Mouse (Mus musculus) stomach, postnatal 0 days (tissue): ENCODE measurements around the gene Mgat1. TPM values are rescaled to one million over a fixed set of nuclear protein-coding genes. Genes with fewer than 3 reads are reported as not detected.
"Not testable (repeated sequence)": the region's sequence is repeated elsewhere in the genome, so short reads cannot be mapped to it uniquely, and the experiment has no call there.

ENCODE experiments used
- ATAC-seq: fragments of 200-750 bp; cut with Nextera tagmentation; 2 replicates; pipeline ENCODE4 v1.8.0; 2017; ENCODE audit not compliant: low FRiP score, low TSS enrichment
- DNase-seq: peaks from one replicate; pipeline ENCODE4 v3.0.0-alpha.2; 2016; ENCODE audit warnings: low spot score
- H3K27ac ChIP-seq: fragments of 300-500 bp; sonication (generic); replicated peaks from 2 replicates; pipeline ENCODE4 v1.5.1; 2014; ENCODE audit warnings: mild to moderate bottlenecking, control low read depth
- H3K27me3 ChIP-seq: fragments of 300-500 bp; sonication (generic); 2 replicates; pipeline ENCODE4 v1.6.1; 2014; ENCODE audit warnings: low read length; ENCODE audit not compliant: control insufficient read depth, insufficient read depth
- H3K36me3 ChIP-seq: fragments of 300-500 bp; sonication (generic); 2 replicates; pipeline ENCODE4 v1.6.1; 2014; ENCODE audit warnings: low read length, mixed read lengths; ENCODE audit not compliant: control insufficient read depth, insufficient read depth
- H3K4me1 ChIP-seq: fragments of 300-500 bp; sonication (generic); replicated peaks from 2 replicates; pipeline ENCODE4 v1.6.1; 2014; ENCODE audit warnings: antibody characterized with exemption; ENCODE audit not compliant: control insufficient read depth, insufficient read depth
- H3K4me2 ChIP-seq: fragments of 300-500 bp; sonication (generic); replicated peaks from 2 replicates; pipeline ENCODE4 v1.6.1; 2014; ENCODE audit warnings: low read depth, mild to moderate bottlenecking, control low read depth, moderate library complexity
- H3K4me3 ChIP-seq: fragments of 300-500 bp; sonication (generic); 2 replicates; pipeline ENCODE4 v1.5.1; 2014; ENCODE audit warnings: low read depth, low read length, control low read depth
- H3K9ac ChIP-seq: fragments of 300-500 bp; sonication (generic); 2 replicates; pipeline ENCODE4 v1.6.1; 2014; ENCODE audit warnings: mild to moderate bottlenecking, low read length, control low read depth, mixed read lengths
- H3K9me3 ChIP-seq: fragments of 300-500 bp; sonication (generic); 2 replicates; pipeline ENCODE4 v1.6.1; 2016; ENCODE audit warnings: low read length; ENCODE audit not compliant: control insufficient read depth
- CTCF ChIP-seq: IDR thresholded peaks from 2 replicates; pipeline ENCODE4 v1.5.1; 2016; ENCODE audit warnings: antibody characterized with exemption, low read depth, mild to moderate bottlenecking, moderate library complexity
- EP300 ChIP-seq: optimal IDR thresholded peaks from 2 replicates; pipeline ENCODE3; 2016; ENCODE audit warnings: antibody characterized with exemption
- WGBS: fragments of 180-500 bp; shearing (Covaris S2); extraction: QIAGEN DNeasy Blood & Tissue Kit; methylation state at CpG from one replicate; pipeline ENCODE4 v1.1.7; 2014; 5-methylcytosine and 5-hydroxymethylcytosine counted together
- polyA plus RNA-seq: library from polyadenylated mRNA; unstranded; fragments of >200 nt; fragmentation: Nextera tagmentation; extraction: Ambion mirVana; gene quantifications from 2 replicates; pipeline ENCODE4 v1.2.1, GENCODE M21; 2015

Gene Mgat1
- polyA plus RNA-seq, 1 experiment from 2014 or later: 43.4 TPM

GRCm38 (mm10) chr11:49278222-49278621 lies 34.2 kb downstream of the Mgat1 start, which contains the start of gene Olfr1393:
Gene Olfr1393 (plus strand): TSS chr11:49278304.
- no peaks in the 10 kb centered on the region for H3K9me3 ChIP-seq
- H3K27ac ChIP-seq: no peak within 1 kb of the TSS
- H3K36me3 ChIP-seq: no peaks in the 10 kb centered on the region
- TF ChIP-seq EP300 (no peak), CTCF (no peak)
- no peaks in the 10 kb centered on the region for H3K27me3 ChIP-seq
- H3K4me1 ChIP-seq: no peaks in the 10 kb centered on the region
- H3K4me3 ChIP-seq: no peak within 1 kb of the TSS
- H3K9ac ChIP-seq: no peak within 1 kb of the TSS
- no peak for ATAC-seq
- WGBS: 83% methylated on average over 3 of the region's 3 CpGs
- no peak within 1 kb of the TSS for H3K4me2 ChIP-seq
- no peak for DNase-seq

GRCm38 (mm10) chr11:49284982-49285381 lies 41.0 kb downstream of the Mgat1 start, which contains the start of gene Olfr1392:
Gene Olfr1392 (plus strand): TSS chr11:49285282.
- not testable (repeated sequence) for H3K4me1 ChIP-seq, H3K27me3 ChIP-seq, H3K4me2 ChIP-seq, H3K4me3 ChIP-seq, H3K36me3 ChIP-seq, H3K9ac ChIP-seq, H3K27ac ChIP-seq, DNase-seq, ATAC-seq, H3K9me3 ChIP-seq
- WGBS: 31% methylated on average over 1 of the region's 1 CpGs

- no peak for ATAC-seq
- 59% methylated on average over 2 of the region's 2 CpGs for WGBS
- no peaks in the 10 kb centered on the region for H3K36me3 ChIP-seq
- no peak overlapping the region for H3K4me2 ChIP-seq
- TF ChIP-seq EP300: no peak
- TF ChIP-seq CTCF: no peak
- no peak overlapping the region for H3K4me3 ChIP-seq
- H3K9me3 ChIP-seq: no peaks in the 10 kb centered on the region
- no peak overlapping the region for H3K9ac ChIP-seq
- H3K27ac ChIP-seq: no peak overlapping the region
- no peaks in the 10 kb centered on the region for H3K27me3 ChIP-seq
- no peaks in the 10 kb centered on the region for H3K4me1 ChIP-seq
- no peak for DNase-seq
These were observed 43.3 kb downstream of the Mgat1 start for GRCm38 (mm10) chr11:49287251-49287650.

GRCm38 (mm10) chr11:49292777-49293176 lies 48.8 kb downstream of the Mgat1 start:
- Histone ChIP-seq H3K27ac (no peak overlapping the region), H3K36me3 (no peaks in the 10 kb centered on the region), H3K9ac (no peak overlapping the region), H3K4me1 (no peaks in the 10 kb centered on the region), H3K4me3 (no peak overlapping the region), H3K27me3 (no peaks in the 10 kb centered on the region), H3K4me2 (no peak overlapping the region), H3K9me3 (no peaks in the 10 kb centered on the region)
- TF ChIP-seq EP300 (no peak), CTCF (no peak)
- ATAC-seq (no peak), DNase-seq (no peak)
- 53% methylated on average over 3 of the region's 3 CpGs for WGBS

- Histone ChIP-seq H3K4me2 (no peak within 1 kb of the TSS), H3K27ac (no peak within 1 kb of the TSS), H3K9ac (no peak within 1 kb of the TSS), H3K4me3 (no peak within 1 kb of the TSS), H3K9me3 (no peaks in the 10 kb centered on the region), H3K27me3 (no peaks in the 10 kb centered on the region), H3K4me1 (no peaks in the 10 kb centered on the region), H3K36me3 (no peaks in the 10 kb centered on the region)
- DNase-seq (no peak), ATAC-seq (no peak)
- TF ChIP-seq EP300 (no peak), CTCF (no peak)
These were observed 60.5 kb downstream of the Mgat1 start, which contains the start of gene Olfr10 for GRCm38 (mm10) chr11:49304441-49304840. Gene Olfr10 (plus strand): TSS chr11:49304741.

GRCm38 (mm10) chr11:49308547-49308946 lies 64.6 kb downstream of the Mgat1 start:
- H3K9ac ChIP-seq, H3K27ac ChIP-seq, DNase-seq, H3K4me3 ChIP-seq, H3K4me2 ChIP-seq, H3K4me1 ChIP-seq, H3K27me3 ChIP-seq, H3K9me3 ChIP-seq, ATAC-seq, H3K36me3 ChIP-seq: not testable (repeated sequence)
- WGBS: 70% methylated on average over 5 of the region's 5 CpGs

Other genes starting within 250 kb of the Mgat1 start
- 0.40 and 0.46 TPM in 2 replicates for gene 9930111J21Rik2, start 192.9 kb upstream of the Mgat1 start, polyA plus RNA-seq
- 0.69 and 1.2 TPM in 2 replicates for gene Tgtp2, start 180.0 kb upstream of the Mgat1 start, polyA plus RNA-seq
- gene Ifi47, start 167.6 kb upstream of the Mgat1 start, polyA plus RNA-seq: 10.1 and 12.7 TPM in 2 replicates
- gene Olfr1396, start 129.3 kb upstream of the Mgat1 start, polyA plus RNA-seq: 0.11 TPM in 1 of 2 replicates, not detected in the other
- gene Olfr1395, start 101.9 kb upstream of the Mgat1 start, polyA plus RNA-seq: not detected in 2 replicates
- gene Olfr1394, start 89.8 kb upstream of the Mgat1 start, polyA plus RNA-seq: not detected in 2 replicates
- 0.31 and 0.44 TPM in 2 replicates for gene Btnl9, start 57.0 kb upstream of the Mgat1 start, polyA plus RNA-seq
- gene Zfp62, start 40.9 kb upstream of the Mgat1 start, polyA plus RNA-seq: 9.9 and 10.0 TPM in 2 replicates
- gene Olfr1393, start 34.1 kb downstream of the Mgat1 start, polyA plus RNA-seq: not detected in 2 replicates
- gene Olfr1392, start 41.1 kb downstream of the Mgat1 start, polyA plus RNA-seq: 0.10 TPM in 1 of 2 replicates, not detected in the other
- gene Olfr10, start 60.5 kb downstream of the Mgat1 start, polyA plus RNA-seq: not detected in 2 replicates
- gene Olfr1391, start 78.6 kb downstream of the Mgat1 start, polyA plus RNA-seq: not detected in 2 replicates
- gene Olfr1390, start 91.0 kb downstream of the Mgat1 start, polyA plus RNA-seq: not detected in 2 replicates
- not detected in 2 replicates for gene Olfr1389, start 178.9 kb downstream of the Mgat1 start, polyA plus RNA-seq
- 0.08 TPM in 1 of 2 replicates, not detected in the other for gene Olfr1388, start 192.4 kb downstream of the Mgat1 start, polyA plus RNA-seq
- 0.07 TPM in 1 of 2 replicates, not detected in the other for gene Olfr1387, start 211.2 kb downstream of the Mgat1 start, polyA plus RNA-seq
- not detected in 2 replicates for gene Olfr1386, start 220.9 kb downstream of the Mgat1 start, polyA plus RNA-seq
- not detected in 2 replicates for gene Olfr1385, start 244.9 kb downstream of the Mgat1 start, polyA plus RNA-seq